28 mouse cellular contexts compared by ENCODE assay signal in genomic region chr9:33168159-33168558, GRCm38 (mm10).
DNase-seq lines count a peak whose midpoint lies in the region; ATAC-seq and TF ChIP-seq lines count a peak whose summit lies in the region.
"Had no signal": no experiment of that assay in that cellular context is flagged by ENCODE, and none has a peak within 500 bp of the region (broad histone marks: within the 10 kb centered on the region; RNA-seq: fewer than 3 reads in every experiment).

No protein-coding gene starts in this region.

- TF ChIP-seq POLR2A in embryonic fibroblast, embryonic 13.5 days (IDR thresholded peaks at IDR 0.05; ENCODE audit: low read depth, low read length) = no peak
- TF ChIP-seq POLR2A in kidney, adult 2 months (IDR thresholded peaks at IDR 0.05; ENCODE audit: low read depth, low read length) = no peak

- no peak overlapping the region for H3K4me2 ChIP-seq in forebrain, postnatal 0 days (ENCODE audit: low read depth)
- no peak overlapping the region for H3K4me2 ChIP-seq in forebrain, embryonic 12.5 days
- H3K4me2 ChIP-seq: hindbrain, embryonic 15.5 days; limb, embryonic 15.5 days; lung, embryonic 15.5 days; midbrain, embryonic 12.5 days; neural tube, embryonic 15.5 days had no signal

- 0 out of 2 replicates have a peak, but pooled peaks cover 3% of the 10 kb centered on the region for H3K4me1 ChIP-seq in forebrain, postnatal 0 days (ENCODE audit: insufficient read depth)
- no peaks in the 10 kb centered on the region for H3K4me1 ChIP-seq in forebrain, embryonic 12.5 days
- peaks cover 6% of the 10 kb centered on the region for H3K4me1 ChIP-seq in embryonic fibroblast, embryonic 13.5 days (ENCODE audit: control insufficient read depth, insufficient read depth, low read length)
- H3K4me1 ChIP-seq in kidney, adult 2 months (ENCODE audit: control insufficient read depth, insufficient read depth, low read length) = no peaks in the 10 kb centered on the region
- H3K4me1 ChIP-seq: heart, embryonic 10.5 days; hindbrain, embryonic 15.5 days; limb, embryonic 15.5 days; lung, embryonic 15.5 days; midbrain, embryonic 12.5 days; neural tube, embryonic 15.5 days had no signal

- no peaks in the 10 kb centered on the region for H3K79me3 ChIP-seq in C2C12 (ENCODE audit: low read depth)

- peak; percentile 45 for DNase-seq in forebrain, postnatal 0 days
- peak; percentile 7 for DNase-seq in lung, postnatal 36 days
- DNase-seq in lung, postnatal 4 days = no peak
- no peak for DNase-seq in kidney, adult 2 months
- DNase-seq: adrenal gland, adult 8-10 months; B cell, adult 2 months; cerebellum, adult 8-10 months; cerebellum, postnatal 36 days; gastrocnemius, adult 2 months; kidney, adult 9 months; kidney, postnatal 14 days; layer of hippocampus, postnatal 36 days; left cerebral cortex, postnatal 4 days; thymus, adult 2 months; thymus, postnatal 4 days had no signal

- ATAC-seq in forebrain, postnatal 0 days = peak; percentile 70; the same call in 1 of the 2 replicates
- ATAC-seq in forebrain, embryonic 12.5 days (ENCODE audit: low FRiP score) = no peak
- no peak for ATAC-seq in erythroid progenitor cell, adult 5-6 weeks (replicated peaks; ENCODE audit: low FRiP score, poor library complexity, severe bottlenecking)
- ATAC-seq: activated CD4-positive, CD25-positive, alpha-beta regulatory T cell, adult 4 months had no signal

- no peaks in the 10 kb centered on the region for H3K9me3 ChIP-seq in forebrain, postnatal 0 days (ENCODE audit: low read length)
- H3K9me3 ChIP-seq in forebrain, embryonic 12.5 days = no peaks in the 10 kb centered on the region
- H3K9me3 ChIP-seq: heart, embryonic 10.5 days; hindbrain, embryonic 15.5 days; limb, embryonic 15.5 days; lung, embryonic 15.5 days; midbrain, embryonic 12.5 days; neural tube, embryonic 15.5 days had no signal

- H3K27ac ChIP-seq in forebrain, postnatal 0 days (ENCODE audit: low read depth, low read length) = no peak overlapping the region
- no peak overlapping the region for H3K27ac ChIP-seq in forebrain, embryonic 12.5 days
- peak overlapping the region; percentile 3; the same call in 1 of the 2 replicates for H3K27ac ChIP-seq in embryonic fibroblast, embryonic 13.5 days (ENCODE audit: insufficient read depth, low read length)
- no peak overlapping the region for H3K27ac ChIP-seq in kidney, adult 2 months (ENCODE audit: insufficient read depth, low read depth, low read length)
- H3K27ac ChIP-seq: gastrocnemius, adult 2 months; heart, embryonic 10.5 days; hindbrain, embryonic 15.5 days; limb, embryonic 15.5 days; liver, embryonic 14.5 days; lung, embryonic 15.5 days; midbrain, embryonic 12.5 days; neural tube, embryonic 15.5 days; stomach, postnatal 0 days had no signal

- H3K27me3 ChIP-seq in forebrain, postnatal 0 days (ENCODE audit: insufficient read depth, low read length) = no peaks in the 10 kb centered on the region
- H3K27me3 ChIP-seq in forebrain, embryonic 12.5 days = no peaks in the 10 kb centered on the region
- H3K27me3 ChIP-seq in C2C12 (ENCODE audit: control insufficient read depth, insufficient read depth, insufficient read length) = no peaks in the 10 kb centered on the region
- H3K27me3 ChIP-seq in kidney, adult 2 months (replicated peaks; ENCODE audit: control insufficient read depth, insufficient read depth, low read length) = no peaks in the 10 kb centered on the region
- H3K27me3 ChIP-seq: hindbrain, embryonic 15.5 days; limb, embryonic 15.5 days; lung, embryonic 15.5 days; midbrain, embryonic 12.5 days; neural tube, embryonic 15.5 days had no signal

- H3K36me3 ChIP-seq in forebrain, postnatal 0 days (ENCODE audit: insufficient read depth) = no peaks in the 10 kb centered on the region
- H3K36me3 ChIP-seq in forebrain, embryonic 12.5 days (replicated peaks) = no peaks in the 10 kb centered on the region
- H3K36me3 ChIP-seq in C2C12 (ENCODE audit: control insufficient read depth, insufficient read depth) = no peaks in the 10 kb centered on the region
- H3K36me3 ChIP-seq in kidney, adult 2 months (ENCODE audit: control insufficient read depth, insufficient read depth, low read length) = no peaks in the 10 kb centered on the region
- H3K36me3 ChIP-seq: heart, embryonic 10.5 days; hindbrain, embryonic 15.5 days; limb, embryonic 15.5 days; lung, embryonic 15.5 days; midbrain, embryonic 12.5 days; neural tube, embryonic 15.5 days had no signal

- no peak for TF ChIP-seq CTCF in forebrain, postnatal 0 days (IDR thresholded peaks at IDR 0.05; ENCODE audit: low read depth)
- no peak for TF ChIP-seq CTCF in C2C12 (IDR thresholded peaks at IDR 0.05; ENCODE audit: control insufficient read depth, insufficient read depth, insufficient read length)
- TF ChIP-seq CTCF in embryonic fibroblast, embryonic 13.5 days (IDR thresholded peaks at IDR 0.05; ENCODE audit: borderline replicate concordance, insufficient read depth, low read length) = no peak
- TF ChIP-seq CTCF in kidney, adult 2 months (conservative IDR thresholded peaks at IDR 0.05; ENCODE audit: insufficient read depth, insufficient read length, low read depth, low read length) = no peak

- 61% methylated on average over 6 of the region's 6 CpGs for WGBS in forebrain, postnatal 0 days
- WGBS in forebrain, embryonic 12.5 days = 82% methylated on average over 6 of the region's 6 CpGs
- 58% methylated on average over 6 of the region's 6 CpGs for WGBS in kidney, adult 2 months

- H3K9ac ChIP-seq in forebrain, postnatal 0 days = no peak overlapping the region
- no peak overlapping the region for H3K9ac ChIP-seq in forebrain, embryonic 12.5 days
- H3K9ac ChIP-seq: hindbrain, embryonic 15.5 days; limb, embryonic 15.5 days; liver, embryonic 14.5 days; lung, embryonic 15.5 days; midbrain, embryonic 12.5 days; neural tube, embryonic 15.5 days had no signal

- H3ac ChIP-seq in C2C12 (ENCODE audit: control insufficient read depth, insufficient read length, low read depth) = no peak overlapping the region

- H3K79me2 ChIP-seq in C2C12 (ENCODE audit: control insufficient read depth, insufficient read depth) = no peaks in the 10 kb centered on the region

- H3K4me3 ChIP-seq in forebrain, postnatal 0 days (ENCODE audit: low read depth, low read length) = no peak overlapping the region
- no peak overlapping the region for H3K4me3 ChIP-seq in forebrain, embryonic 12.5 days (replicated peaks)
- no peak overlapping the region for H3K4me3 ChIP-seq in C2C12 (ENCODE audit: insufficient read depth, poor library complexity, severe bottlenecking)
- H3K4me3 ChIP-seq in embryonic fibroblast, embryonic 13.5 days (ENCODE audit: insufficient read depth, low read length) = no peak overlapping the region
- no peak overlapping the region for H3K4me3 ChIP-seq in kidney, adult 2 months (ENCODE audit: insufficient read depth, low read depth, low read length)
- H3K4me3 ChIP-seq: gastrocnemius, adult 2 months; heart, embryonic 10.5 days; hindbrain, embryonic 15.5 days; limb, embryonic 15.5 days; lung, embryonic 15.5 days; midbrain, embryonic 12.5 days; neural tube, embryonic 15.5 days had no signal

TF ChIP-seq in C2C12, 6 proteins besides CTCF, POLR2A, EP300 and RAD21:
- TF ChIP-seq CEBPB (IDR thresholded peaks at IDR 0.05; ENCODE audit: low read depth) (no peak), USF1 (IDR thresholded peaks at IDR 0.05; ENCODE audit: low read depth) (peak; percentile 43)

Comparison
In these comparisons a context has a peak if more than half of its experiments do, and no peak if none do; other contexts are left out.
1. DNase-seq: peak in forebrain, postnatal 0 days (single experiment) and lung, postnatal 36 days (single experiment); none in lung, postnatal 4 days (0 of 2) and kidney, adult 2 months (single experiment).